Comparison of ENCODE assay signal across 8 mouse cellular contexts in genomic region chr11:24076127-24076650, GRCm38 (mm10). TPM values are rescaled to one million over a fixed set of nuclear protein-coding genes. Genes with fewer than 3 reads are reported as not detected.
DNase-seq lines count a peak whose midpoint lies in the region; ATAC-seq lines count a peak whose summit lies in the region.

No protein-coding gene starts in this region.

- DNase-seq in A20 (ENCODE audit: low read depth, low spot score), result peak; percentile 92
- DNase-seq in adrenal gland, adult (ENCODE audit: inconsistent age in 2 of 2, low spot score in 1 of 2), result peak; percentile 59 to 81
- peak; percentile 66 to 69 for DNase-seq in heart, postnatal 10 days
- peak; percentile 85 for DNase-seq in layer of hippocampus, adult 9-11 months
- DNase-seq in thymus, adult 18-20 months, result peak; percentile 49

- H3K4me2 ChIP-seq in lung, embryonic 16.5 days (ENCODE audit: low read depth, low read length), result peak overlapping the region; percentile 97

- H3K4me3 ChIP-seq in erythroblast, embryonic 14.5 days (replicated peaks), result peak overlapping the region; percentile 92
- peak overlapping the region; percentile 65 for H3K4me3 ChIP-seq in lung, embryonic 16.5 days (ENCODE audit: low read length)

- intact Hi-C loops in heart, postnatal 10 days (cut with DNase I), result loop anchor here (2.0 to 10.0 kb wide), 2 partner anchors 27 to 301 kb away; partner anchors contain the start of gene Rel

- peaks cover 66% of the 10 kb centered on the region for H3K27me3 ChIP-seq in erythroblast, embryonic 14.5 days (ENCODE audit: control insufficient read depth)
- peaks cover 23% of the 10 kb centered on the region for H3K27me3 ChIP-seq in lung, embryonic 16.5 days (ENCODE audit: control insufficient read depth, insufficient read depth, low read depth, low read length)

- H3K36me3 ChIP-seq in erythroblast, embryonic 14.5 days (ENCODE audit: control insufficient read depth), result no peaks in the 10 kb centered on the region
- H3K36me3 ChIP-seq in lung, embryonic 16.5 days (ENCODE audit: control insufficient read depth, insufficient read depth, low read length), result no peaks in the 10 kb centered on the region

- H3K4me1 ChIP-seq in erythroblast, embryonic 14.5 days (ENCODE audit: control insufficient read depth), result peaks cover 62% of the 10 kb centered on the region
- H3K4me1 ChIP-seq in lung, embryonic 16.5 days (replicated peaks; ENCODE audit: control insufficient read depth, insufficient read depth, low read length), result peaks cover 20% of the 10 kb centered on the region

- H3K27ac ChIP-seq in lung, embryonic 16.5 days (ENCODE audit: low read length), result peak overlapping the region; percentile 89

- 0% methylated on average over 32 of the region's 32 CpGs for WGBS in lung, embryonic 16.5 days

- ATAC-seq in lung, embryonic 16.5 days (ENCODE audit: low read depth), result peak; percentile 26
- ATAC-seq in neutrophil, adult 5-6 weeks (ENCODE audit: extremely low read depth, insufficient number of reproducible peaks, low FRiP score, poor library complexity, severe bottlenecking), result peak; percentile 63

- H3K9ac ChIP-seq in lung, embryonic 16.5 days (ENCODE audit: low read length), result peak overlapping the region; percentile 74

- H3K9me3 ChIP-seq in erythroblast, embryonic 14.5 days (ENCODE audit: control insufficient read depth, low read length), result no peaks in the 10 kb centered on the region
- no peaks in the 10 kb centered on the region for H3K9me3 ChIP-seq in lung, embryonic 16.5 days (ENCODE audit: control insufficient read depth, low read length)

RNA-seq across cellular contexts. Expression of gene A830031A19Rik, which starts 1.3 kb away (rescaled TPM):
- not detected in 2 replicates for polyA plus RNA-seq in erythroblast, embryonic 14.5 days (2012)
- total RNA-seq in heart, postnatal 10 days (2021), result not detected
- polyA plus RNA-seq in lung, embryonic 16.5 days (2015; fragmentation: Nextera tagmentation; extraction: Ambion mirVana), result not detected in 2 replicates
- not detected in 2 replicates for total RNA-seq in neutrophil, adult 5-6 weeks (2017)

RNA-seq across cellular contexts. Expression of gene Bcl11a, which starts 1.7 kb away (rescaled TPM):
- polyA plus RNA-seq in erythroblast, embryonic 14.5 days (2012), result 4.5 and 4.9 TPM in 2 replicates
- 1 to 10 TPM; 4.4 to 7.4 TPM for total RNA-seq in heart, postnatal 10 days (2021)
- polyA plus RNA-seq in lung, embryonic 16.5 days (2015; fragmentation: Nextera tagmentation; extraction: Ambion mirVana), result 13.0 and 15.3 TPM in 2 replicates
- 102 and 105 TPM in 2 replicates for total RNA-seq in neutrophil, adult 5-6 weeks (2017)

Comparison
In these comparisons a context has a peak if more than half of its experiments do, and no peak if none do; other contexts are left out.
1. Peak in every context shown above with its lines: DNase-seq, ATAC-seq, H3K4me3 ChIP-seq and H3K27ac ChIP-seq.
2. RNA of gene Bcl11a, which starts 1.7 kb away (total RNA-seq): 102 to 105 TPM in neutrophil, adult 5-6 weeks; 4.4 to 7.4 TPM in heart, postnatal 10 days; every median in the first group is over 10 times any median in the second.